Mouse (Mus musculus): ENCODE measurements around the gene Olfr995. TPM values are rescaled to one million over a fixed set of nuclear protein-coding genes. Genes with fewer than 3 reads are reported as not detected.

The Olfr995 gene
- polyA plus RNA-seq, 1 experiment from 2014 or later: not detected

Other genes starting within 250 kb of the Olfr995 start
- 1.0 and 1.4 TPM in 2 replicates for gene Lrrc55, start 246.4 kb downstream of the Olfr995 start, polyA plus RNA-seq (2014; fragmentation: Nextera tagmentation; extraction: Ambion mirVana)
- not detected in 2 replicates for gene Olfr987, start 104.3 kb downstream of the Olfr995 start, polyA plus RNA-seq (2014; fragmentation: Nextera tagmentation; extraction: Ambion mirVana)
- not detected in 2 replicates for gene Olfr988, start 80.4 kb downstream of the Olfr995 start, polyA plus RNA-seq (2014; fragmentation: Nextera tagmentation; extraction: Ambion mirVana)
- not detected in 2 replicates for gene Olfr992, start 34.2 kb downstream of the Olfr995 start, polyA plus RNA-seq (2014; fragmentation: Nextera tagmentation; extraction: Ambion mirVana)
- gene Olfr993, start 28.8 kb downstream of the Olfr995 start, polyA plus RNA-seq (2014; fragmentation: Nextera tagmentation; extraction: Ambion mirVana): not detected in 2 replicates
- gene Olfr994, start 7.2 kb downstream of the Olfr995 start, polyA plus RNA-seq (2014; fragmentation: Nextera tagmentation; extraction: Ambion mirVana): not detected in 2 replicates
- gene 4833423E24Rik, start 75.4 kb upstream of the Olfr995 start, polyA plus RNA-seq (2014; fragmentation: Nextera tagmentation; extraction: Ambion mirVana): not detected in 2 replicates
- gene Olfr996, start 135.6 kb upstream of the Olfr995 start, polyA plus RNA-seq (2014; fragmentation: Nextera tagmentation; extraction: Ambion mirVana): not detected in 2 replicates
- not detected in 2 replicates for gene Olfr998, start 145.3 kb upstream of the Olfr995 start, polyA plus RNA-seq (2014; fragmentation: Nextera tagmentation; extraction: Ambion mirVana)
- not detected in 2 replicates for gene Olfr1000, start 168.3 kb upstream of the Olfr995 start, polyA plus RNA-seq (2014; fragmentation: Nextera tagmentation; extraction: Ambion mirVana)
- not detected in 2 replicates for gene Olfr1002, start 207.1 kb upstream of the Olfr995 start, polyA plus RNA-seq (2014; fragmentation: Nextera tagmentation; extraction: Ambion mirVana)
- gene Olfr154, start 220.8 kb upstream of the Olfr995 start, polyA plus RNA-seq (2014; fragmentation: Nextera tagmentation; extraction: Ambion mirVana): not detected in 2 replicates
- gene Olfr1006, start 235.1 kb upstream of the Olfr995 start, polyA plus RNA-seq (2014; fragmentation: Nextera tagmentation; extraction: Ambion mirVana): not detected in 2 replicates
- gene Olfr1008, start 245.8 kb upstream of the Olfr995 start, polyA plus RNA-seq (2014; fragmentation: Nextera tagmentation; extraction: Ambion mirVana): not detected in 2 replicates